Mouse (Mus musculus) leukemia stem cell, adult 10-12 weeks (primary cell): ENCODE measurements around the gene Fabp2. TPM values are rescaled to one million over a fixed set of nuclear protein-coding genes. Genes with fewer than 3 reads are reported as not detected.

Source experiments
- polyA plus RNA-seq: library from polyadenylated mRNA; stranded (reverse); fragments of >175 nt; gene quantifications from 2 replicates; pipeline ENCODE4 v1.2.3, GENCODE M21; 2012; ENCODE audit warnings: low replicate concordance

Gene Fabp2
- not detected in 2 replicates for polyA plus RNA-seq

DNA sequence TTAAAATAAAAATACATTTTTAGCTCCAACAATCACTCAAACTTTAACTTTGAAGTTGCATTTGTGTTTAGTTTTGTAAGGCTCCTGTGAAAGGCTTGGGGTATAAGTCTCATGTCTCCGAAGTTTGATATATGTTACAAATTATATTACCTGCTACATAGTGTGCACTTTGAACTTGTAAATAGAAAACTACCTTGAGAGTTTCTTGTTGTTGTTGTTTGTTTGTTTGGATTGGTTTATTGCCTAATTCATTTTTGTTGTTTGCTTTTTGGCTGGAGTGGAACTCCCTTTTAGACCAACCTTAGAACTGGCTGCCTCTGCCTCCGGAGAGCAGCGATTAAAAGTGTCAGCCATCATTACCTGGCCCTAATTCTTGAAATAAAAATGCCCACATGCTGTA is at the start of gene Fabp2:
Gene Fabp2 (plus strand): TSS at position 301 of the 400 bp plus-strand sequence.

DNA sequence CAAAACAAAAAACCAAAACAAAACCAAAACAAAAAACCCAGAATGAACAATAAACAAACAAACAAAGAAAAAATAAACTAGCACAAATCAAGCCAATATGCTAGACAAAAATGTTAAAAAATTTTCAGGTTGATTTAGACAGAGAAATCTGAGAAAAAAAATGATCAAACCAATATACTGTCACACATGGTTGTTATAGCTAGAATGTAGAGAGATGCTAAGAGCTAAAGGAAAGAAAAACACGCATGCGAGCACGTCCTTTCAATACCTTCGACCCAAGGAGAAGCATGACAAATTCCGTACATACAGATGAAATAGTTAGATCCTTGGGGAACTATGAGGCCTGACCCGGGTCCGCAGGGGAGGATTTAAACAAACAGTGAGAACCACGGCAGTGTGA is 24.4 kb downstream of the Fabp2 start, which contains the start of gene Gm10959:
Gene Gm10959 (minus strand): TSS at position 101 of the 400 bp plus-strand sequence.

DNA sequence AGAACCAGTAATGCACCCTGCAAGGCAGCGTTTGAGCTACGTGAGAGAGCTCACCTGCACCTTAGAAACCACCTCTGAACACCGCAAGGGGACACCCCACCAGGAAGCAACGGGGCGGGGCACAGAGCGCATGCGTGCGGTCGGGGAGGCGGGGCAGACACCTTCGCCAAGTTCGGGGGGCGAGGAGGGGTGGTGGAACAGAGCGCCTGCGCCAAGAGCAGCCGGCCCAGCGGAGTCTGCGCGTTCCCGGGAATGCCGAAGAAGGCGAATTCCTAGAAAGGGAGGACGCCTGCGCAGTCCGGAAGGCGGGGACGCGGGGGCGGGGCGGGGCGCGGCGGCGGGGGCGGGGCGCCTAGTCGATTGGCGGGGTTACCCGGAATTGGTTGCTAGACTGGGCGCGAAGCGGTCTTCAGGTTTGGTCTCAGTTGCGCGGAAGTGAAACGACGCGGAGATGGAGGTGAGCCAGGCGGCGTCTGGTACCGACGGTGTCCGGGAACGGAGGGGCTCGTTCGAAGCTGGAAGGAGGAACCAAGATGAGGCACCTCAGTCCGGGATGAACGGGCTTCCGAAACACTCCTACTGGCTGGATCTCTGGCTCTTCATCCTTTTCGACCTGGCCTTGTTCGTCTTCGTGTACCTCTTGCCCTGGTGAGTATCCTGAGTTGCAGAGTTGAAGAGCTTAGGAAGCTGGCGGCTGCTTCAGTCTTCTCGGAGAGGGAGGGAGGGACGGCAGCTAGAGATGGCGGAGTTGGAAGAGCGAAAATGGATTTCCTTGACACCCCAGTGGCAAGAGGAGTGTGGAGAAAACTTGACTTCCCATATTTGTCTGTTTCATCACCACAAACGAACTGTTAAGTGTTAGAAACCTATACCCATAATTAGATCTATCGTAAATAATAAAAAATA is 29.4 kb downstream of the Fabp2 start, which contains the start of gene 1810037I17Rik:
Gene 1810037I17Rik (plus strand): TSS at position 195 of the 906 bp plus-strand sequence.

Other genes starting within 250 kb of the Fabp2 start
- 0.19 TPM in 1 of 2 replicates, not detected in the other for gene Pde5a, start 166.1 kb upstream of the Fabp2 start, polyA plus RNA-seq
- not detected in 2 replicates for gene Gm10959, start 24.3 kb downstream of the Fabp2 start, polyA plus RNA-seq
- gene 1810037I17Rik, start 29.1 kb downstream of the Fabp2 start, polyA plus RNA-seq: 34.1 and 46.9 TPM in 2 replicates
- gene Usp53, start 89.4 kb downstream of the Fabp2 start, polyA plus RNA-seq: 0.15 and 0.20 TPM in 2 replicates
- not detected in 2 replicates for gene Myoz2, start 139.9 kb downstream of the Fabp2 start, polyA plus RNA-seq